Mouse (Mus musculus): ENCODE measurements at regions not wholly inside any gene's neighbourhood (a gene's known extent, or its start where the extent isn't known, plus 50 kb on each side); places are given as distances from the start of the nearest gene placed in this dataset.

GRCm38 (mm10) chr3:22025119-22025518, 51.3 kb upstream of the Tbl1xr1 start:
- Histone ChIP-seq H3K4me1 (ENCODE audit: control insufficient read depth in 1 of 2, insufficient read depth in 2 of 2) (peaks cover 8 to 33% of the 10 kb centered on the region in 2 experiments), H3K27me3 (replicated peaks) (no peaks in the 10 kb centered on the region), H3K27ac (ENCODE audit: insufficient read depth, low read depth) (no peak overlapping the region), H3K9me3 (replicated peaks; ENCODE audit: low read length) (no peaks in the 10 kb centered on the region), H3K79me2 (replicated peaks; ENCODE audit: control insufficient read depth, extremely low read depth, insufficient read depth, poor library complexity, severe bottlenecking) (no peaks in the 10 kb centered on the region), H3K9ac (ENCODE audit: insufficient read depth, low read depth) (no peak overlapping the region), H3K36me3 (replicated peaks in 1 of 2; ENCODE audit: control insufficient read depth in 1 of 2, insufficient read depth in 1 of 2, low read length in 1 of 2) (no peaks in the 10 kb centered on the region), H3K4me2 (ENCODE audit: insufficient read depth, low read depth, poor library complexity, severe bottlenecking) (no peak overlapping the region), H3K4me3 (replicated peaks in 1 of 3; ENCODE audit: low read depth in 2 of 3, low read length in 2 of 3, poor library complexity in 1 of 3) (no peak overlapping the region)
- TF ChIP-seq PAX5 (IDR thresholded peaks at IDR 0.05; ENCODE audit: low read length), result no peak
- TF ChIP-seq USF2 (conservative IDR thresholded peaks at IDR 0.05; ENCODE audit: low read depth, low read length), result no peak
- no peak for TF ChIP-seq CHD1 (IDR thresholded peaks at IDR 0.05; ENCODE audit: low read depth, low read length)
- TF ChIP-seq GABPA (IDR thresholded peaks at IDR 0.05; ENCODE audit: insufficient replicate concordance, low read depth, low read length), result no peak
- no peak for TF ChIP-seq MAFK (IDR thresholded peaks at IDR 0.05; ENCODE audit: insufficient replicate concordance, low read length)
- no peak for TF ChIP-seq MAZ (IDR thresholded peaks at IDR 0.05; ENCODE audit: low read depth, low read length)
- no peak for TF ChIP-seq BHLHE40 (IDR thresholded peaks at IDR 0.05; ENCODE audit: low read depth, low read length)
- no peak for TF ChIP-seq ZC3H11A (IDR thresholded peaks at IDR 0.05; ENCODE audit: low read depth, low read length)
- no peak for TF ChIP-seq MEF2A (IDR thresholded peaks at IDR 0.05; ENCODE audit: borderline replicate concordance, low read depth, low read length)
- TF ChIP-seq ZKSCAN1 (IDR thresholded peaks at IDR 0.05; ENCODE audit: borderline replicate concordance, low read depth, low read length), result no peak
- no peak for TF ChIP-seq MXI1 (IDR thresholded peaks at IDR 0.05; ENCODE audit: low read depth, low read length)
- no peak for TF ChIP-seq JUND (conservative IDR thresholded peaks at IDR 0.05; ENCODE audit: low read depth, low read length)
- no peak for TF ChIP-seq E2F4 (IDR thresholded peaks at IDR 0.05; ENCODE audit: insufficient replicate concordance, low read depth, low read length)
- no peak for TF ChIP-seq SMC3 (IDR thresholded peaks at IDR 0.05; ENCODE audit: low read depth, low read length)
- TF ChIP-seq JUN (IDR thresholded peaks at IDR 0.05; ENCODE audit: insufficient read depth, low read depth, low read length), result no peak
- TF ChIP-seq POLR2A (IDR thresholded peaks at IDR 0.05; ENCODE audit: low read depth, low read length), result no peak
- no peak for TF ChIP-seq TBP (conservative IDR thresholded peaks at IDR 0.05; ENCODE audit: low read depth, low read length)
- no peak for TF ChIP-seq EP300 (IDR thresholded peaks at IDR 0.05; ENCODE audit: low read length)
- no peak for TF ChIP-seq NRF1 (IDR thresholded peaks at IDR 0.05; ENCODE audit: low read depth, low read length)
- TF ChIP-seq IRF4 (IDR thresholded peaks at IDR 0.05; ENCODE audit: low read depth, low read length), result no peak
- in situ Hi-C loops (cut with MboI; ENCODE audit: low pct_ligation_motif_present, low pct_unique_long_range_greater_than_20kb, low sequenced_read_pairs) (no loop called here), dilution Hi-C loops (cut with MboI; ENCODE audit: extremely low pct_ligation_motif_present, extremely low pct_unique_long_range_greater_than_20kb, low sequenced_read_pairs) (no loop called here)
- no peak for DNase-seq (ENCODE audit: extremely low read depth)

GRCm38 (mm10) chr3:22025615-22026014, 50.8 kb upstream of the Tbl1xr1 start:
- dilution Hi-C loops (cut with MboI; ENCODE audit: extremely low pct_ligation_motif_present, extremely low pct_unique_long_range_greater_than_20kb, low sequenced_read_pairs) (no loop called here), in situ Hi-C loops (cut with MboI; ENCODE audit: low pct_ligation_motif_present, low pct_unique_long_range_greater_than_20kb, low sequenced_read_pairs) (no loop called here)
- no peaks in the 10 kb centered on the region for H3K27me3 ChIP-seq (replicated peaks)
- no peaks in the 10 kb centered on the region for H3K79me2 ChIP-seq (replicated peaks; ENCODE audit: control insufficient read depth, extremely low read depth, insufficient read depth, poor library complexity, severe bottlenecking)
- H3K4me1 ChIP-seq (ENCODE audit: control insufficient read depth in 1 of 2, insufficient read depth in 2 of 2), result peaks cover 8 to 33% of the 10 kb centered on the region in 2 experiments
- TF ChIP-seq E2F4 (IDR thresholded peaks at IDR 0.05; ENCODE audit: insufficient replicate concordance, low read depth, low read length) (no peak), UBTF (IDR thresholded peaks at IDR 0.05; ENCODE audit: low read depth, low read length) (no peak), USF1 (IDR thresholded peaks at IDR 0.05; ENCODE audit: low read depth, low read length) (no peak), TBP (conservative IDR thresholded peaks at IDR 0.05; ENCODE audit: low read depth, low read length) (no peak), ZMIZ1 (IDR thresholded peaks at IDR 0.05; ENCODE audit: low read depth, low read length) (no peak), MAFK (IDR thresholded peaks at IDR 0.05; ENCODE audit: insufficient replicate concordance, low read length) (no peak), JUN (IDR thresholded peaks at IDR 0.05; ENCODE audit: insufficient read depth, low read depth, low read length) (no peak), NELFE (IDR thresholded peaks at IDR 0.05; ENCODE audit: low read depth, low read length) (no peak), HCFC1 (IDR thresholded peaks at IDR 0.05; ENCODE audit: low read depth, low read length) (no peak), MXI1 (IDR thresholded peaks at IDR 0.05; ENCODE audit: low read depth, low read length) (no peak), USF2 (conservative IDR thresholded peaks at IDR 0.05; ENCODE audit: low read depth, low read length) (no peak), KAT2A (IDR thresholded peaks at IDR 0.05; ENCODE audit: insufficient replicate concordance, low read length) (no peak), CHD1 (IDR thresholded peaks at IDR 0.05; ENCODE audit: low read depth, low read length) (no peak), TCF12 (IDR thresholded peaks at IDR 0.05; ENCODE audit: low read depth, low read length) (no peak)
- H3K9me3 ChIP-seq (replicated peaks; ENCODE audit: low read length), result no peaks in the 10 kb centered on the region
- H3K36me3 ChIP-seq (replicated peaks in 1 of 2; ENCODE audit: control insufficient read depth in 1 of 2, insufficient read depth in 1 of 2, low read length in 1 of 2), result no peaks in the 10 kb centered on the region
- DNase-seq (ENCODE audit: extremely low read depth), result no peak
- H3K4me3 ChIP-seq (replicated peaks in 1 of 3; ENCODE audit: low read depth in 2 of 3, low read length in 2 of 3, poor library complexity in 1 of 3), result no peak overlapping the region
- no peak overlapping the region for H3K27ac ChIP-seq (ENCODE audit: insufficient read depth, low read depth)
- H3K4me2 ChIP-seq (ENCODE audit: insufficient read depth, low read depth, poor library complexity, severe bottlenecking), result no peak overlapping the region
- H3K9ac ChIP-seq (ENCODE audit: insufficient read depth, low read depth), result no peak overlapping the region

Measured in CH12.LX (cell line).